Mouse (Mus musculus) heart, postnatal 10 days (tissue): ENCODE data around the gene Tut4. TPM values are rescaled to one million over a fixed set of nuclear protein-coding genes. Genes with fewer than 3 reads are reported as not detected.
A peak's percentile ranks its signal among the peaks of the same experiment; 100 is the strongest.

Source experiments
- DNase-seq, 2 experiments: peaks; one replicate each; pipeline ENCODE4 v3.0.0; 2021
- intact Hi-C: fragments of 180-260 bp; cut with DNase I; formaldehyde crosslinking; loops from one replicate; pipeline ENCODE4 v1.15.1; 2025
- total RNA-seq, 2 experiments: library from RNA; stranded (reverse); gene quantifications; 2 replicates each; pipeline ENCODE4 v1.2.3; 2021

Gene Tut4
- total RNA-seq, 2 experiments from 2014 or later, result 41.0 to 43.8 TPM

DNA sequence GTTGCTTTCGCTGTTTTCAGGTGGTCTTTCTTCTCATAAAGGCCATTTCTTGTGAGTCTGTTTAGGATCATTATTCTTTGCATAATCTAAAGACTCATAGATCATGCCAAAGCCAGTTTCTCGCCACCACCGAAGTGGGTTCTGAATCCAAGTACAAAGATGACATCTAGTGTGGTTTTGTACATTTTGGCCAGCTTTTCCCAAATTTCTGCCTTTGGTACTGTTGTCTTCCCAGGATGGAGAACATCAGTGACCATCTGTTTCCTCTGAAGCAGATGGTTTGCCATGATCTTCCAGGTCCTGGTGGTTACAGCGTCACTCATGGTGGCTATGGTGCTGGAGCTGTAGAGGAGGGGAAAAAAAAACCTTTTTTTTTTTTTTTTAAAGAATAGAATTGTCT is 25.0 kb downstream of the Tut4 start:
- intact Hi-C loops, result no loop called here
- no peak for DNase-seq

DNA sequence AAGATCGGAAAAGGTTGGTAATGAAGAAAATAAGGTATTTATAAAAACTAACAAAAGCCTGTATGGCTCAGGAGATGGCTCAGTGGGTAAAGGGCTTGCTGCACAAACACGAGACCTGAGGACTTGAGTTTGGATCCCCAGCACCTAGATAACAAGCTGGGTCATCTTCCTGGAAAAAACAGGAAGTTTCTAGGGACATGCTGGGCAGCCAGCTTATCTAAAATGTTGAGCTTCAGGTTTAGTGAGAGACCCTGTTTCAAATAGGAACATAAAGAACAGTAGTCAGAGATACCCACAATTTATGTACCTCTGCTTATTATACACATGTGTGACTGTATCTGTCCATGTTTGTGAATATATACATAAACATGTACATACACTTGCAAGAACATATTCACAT is 43.8 kb downstream of the Tut4 start:
- no peak for DNase-seq
- intact Hi-C loops, result loop anchor here (5.0 kb wide), 1 partner anchor 64 kb away; no protein-coding TSS in a partner anchor

DNA sequence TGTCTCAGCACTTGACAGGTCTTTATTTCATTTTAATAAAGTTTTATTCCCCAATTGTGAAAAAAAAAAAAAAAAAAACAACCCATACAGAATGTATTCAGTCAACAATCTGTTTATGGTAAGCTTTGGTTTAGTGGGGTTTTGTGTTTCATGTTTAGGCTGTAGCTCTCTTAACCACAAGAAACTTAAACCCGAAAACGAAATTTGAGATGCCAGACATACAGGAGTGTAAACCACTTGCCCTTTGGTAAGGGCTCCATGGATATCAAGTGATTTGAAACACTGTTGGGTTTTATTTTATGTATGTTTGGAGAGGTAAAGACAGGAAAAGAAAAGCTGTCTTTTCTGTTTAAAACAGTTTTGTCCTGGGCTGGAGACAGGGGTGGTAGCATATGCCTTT is 80.5 kb downstream of the Tut4 start:
- intact Hi-C loops, result no loop called here
- no peak for DNase-seq

DNA sequence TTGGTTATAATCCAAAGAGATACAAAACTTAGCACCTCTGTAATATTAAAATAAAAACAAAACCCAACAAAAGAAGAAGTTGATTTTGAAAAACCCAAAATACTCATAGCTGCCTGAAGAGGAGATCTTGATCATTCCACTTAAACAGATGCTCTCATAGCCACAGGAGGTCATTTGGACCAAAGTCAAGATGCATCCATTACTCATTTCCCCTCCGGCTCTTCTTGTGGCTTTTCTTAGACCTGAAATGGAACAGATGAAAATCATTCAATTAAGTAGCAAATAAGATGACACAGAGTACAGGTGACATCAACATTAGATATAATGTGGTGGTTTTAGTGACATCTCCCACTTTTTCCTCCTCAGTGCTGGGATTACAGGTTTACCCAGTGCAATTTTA is 105.8 kb downstream of the Tut4 start:
- DNase-seq, result no peak
- intact Hi-C loops, result loop anchor here (5.0 kb wide), 1 partner anchor 63 kb away; no protein-coding TSS in a partner anchor

DNA sequence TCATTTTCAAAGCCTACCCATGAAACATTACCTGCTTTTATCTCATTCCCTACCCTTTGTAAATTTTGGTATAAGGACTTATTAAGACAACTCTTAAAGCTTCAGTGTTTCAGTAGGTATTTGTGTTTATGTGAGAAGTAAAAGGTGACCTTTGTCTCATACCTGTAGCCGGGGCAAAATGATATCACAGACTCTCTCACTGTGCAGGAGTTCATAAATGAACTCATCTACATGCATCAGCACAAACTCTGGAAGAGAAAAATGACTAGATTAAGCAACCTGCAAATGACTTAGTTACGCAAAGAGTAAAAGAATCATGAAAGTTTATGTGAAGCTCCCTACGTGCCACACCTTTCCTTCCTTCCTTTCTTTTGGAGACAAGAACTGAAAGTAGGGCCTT is 113.4 kb downstream of the Tut4 start:
- no peak for DNase-seq
- intact Hi-C loops, result no loop called here

DNA sequence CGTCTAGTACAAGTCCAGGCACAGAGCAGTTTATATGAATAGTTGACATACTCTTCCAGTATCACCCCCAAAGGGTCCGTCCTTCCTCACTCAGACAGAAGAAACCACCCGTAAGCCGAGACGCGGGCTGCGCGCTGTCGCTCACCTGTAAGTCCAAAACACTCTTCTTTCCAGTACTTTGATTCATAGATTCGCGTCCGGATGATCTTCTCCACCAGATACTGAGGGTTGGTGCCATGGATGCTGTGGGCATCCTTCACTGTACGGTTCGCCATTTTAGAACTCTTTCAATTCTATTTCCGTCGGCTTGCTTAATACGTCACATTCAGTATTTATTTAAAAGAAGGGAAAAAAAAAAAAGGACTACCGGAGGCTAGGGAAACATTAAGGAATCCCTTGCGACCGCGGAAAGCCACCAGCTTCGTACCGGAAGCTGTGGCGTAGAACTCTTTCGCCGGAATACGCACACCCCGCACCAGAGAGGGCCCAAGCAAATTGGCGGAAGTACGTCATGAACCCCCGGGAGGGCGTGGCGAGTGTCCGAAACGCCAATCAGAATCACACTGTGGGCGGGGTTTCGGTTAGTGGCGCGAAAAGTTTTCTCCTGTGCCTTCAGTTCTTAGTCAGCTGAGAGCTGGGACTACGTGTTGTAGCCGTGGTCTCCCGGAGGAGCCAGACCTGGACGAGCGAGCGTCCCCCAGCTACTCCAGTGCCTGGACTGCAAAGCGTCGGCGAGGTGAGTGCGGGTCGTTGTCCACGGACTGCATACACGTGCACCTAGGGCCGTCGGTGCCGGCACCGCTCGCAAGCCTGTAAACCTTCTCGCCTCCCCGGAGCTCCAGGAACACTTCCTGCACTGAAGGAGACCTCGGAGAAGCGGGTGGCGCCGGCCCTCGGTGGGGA is 119.9 kb downstream of the Tut4 start, which contains the start of the genes Prpf38a and Orc1:
Gene Prpf38a, minus strand, starts transcription at position 497 of the 903 bp plus-strand sequence.
Gene Orc1, plus strand, starts transcription at position 584 of the 903 bp plus-strand sequence.
- DNase-seq, result peak; percentile 98 to 99
- intact Hi-C loops, result no loop called here

DNA sequence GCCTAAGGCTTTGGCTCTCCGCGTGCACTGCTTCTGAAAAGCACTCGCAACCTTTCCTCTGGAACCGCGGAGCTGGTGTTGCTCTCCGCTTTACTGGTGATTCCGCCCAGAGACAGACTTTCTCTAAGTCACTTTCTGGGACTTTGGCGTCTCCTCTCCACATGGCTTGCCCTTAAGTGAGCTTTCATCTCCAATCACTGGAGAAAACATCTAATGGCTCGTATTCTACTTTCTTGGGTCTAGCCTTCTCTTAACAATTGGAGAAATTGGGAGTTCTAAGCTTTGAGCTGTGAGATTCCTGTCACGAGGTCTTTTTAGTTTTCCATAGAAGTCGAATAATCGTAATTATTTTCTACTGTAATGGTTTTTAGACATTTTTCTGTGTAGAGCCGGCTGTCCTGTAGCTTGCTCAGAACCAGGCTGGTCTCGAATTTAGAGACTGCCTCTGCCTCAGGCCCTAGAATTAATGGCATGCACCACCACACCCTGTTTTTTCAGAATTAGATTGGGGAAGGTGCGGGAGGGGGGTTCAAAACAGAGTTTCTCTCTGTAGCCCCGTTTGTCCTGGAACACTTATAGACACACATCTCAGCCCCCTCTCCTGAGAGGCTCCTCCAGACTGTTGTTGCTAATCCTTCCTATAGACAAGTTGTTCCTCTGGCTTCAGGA is 120.7 kb downstream of the Tut4 start:
- intact Hi-C loops, result no loop called here
- DNase-seq, result no peak

DNA sequence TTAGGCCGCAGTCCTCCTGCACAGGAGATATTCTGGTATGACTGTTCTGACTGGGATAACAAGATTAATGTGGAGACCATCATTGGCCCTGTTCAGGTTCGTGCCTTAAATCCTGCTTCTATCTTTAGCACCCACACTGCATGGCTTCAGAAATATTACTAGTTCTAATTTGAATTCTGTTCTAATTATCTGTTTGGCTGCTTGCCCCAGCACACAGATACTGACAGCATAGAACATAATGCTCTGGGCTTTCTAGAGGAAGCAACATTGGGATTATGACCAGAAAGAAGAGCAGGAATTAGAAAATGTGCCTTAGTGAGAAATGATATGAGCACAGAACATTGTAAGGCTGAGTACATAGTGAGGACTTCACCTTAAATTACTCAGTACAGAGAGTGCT is 134.2 kb downstream of the Tut4 start:
- DNase-seq, result no peak
- intact Hi-C loops, result no loop called here

DNA sequence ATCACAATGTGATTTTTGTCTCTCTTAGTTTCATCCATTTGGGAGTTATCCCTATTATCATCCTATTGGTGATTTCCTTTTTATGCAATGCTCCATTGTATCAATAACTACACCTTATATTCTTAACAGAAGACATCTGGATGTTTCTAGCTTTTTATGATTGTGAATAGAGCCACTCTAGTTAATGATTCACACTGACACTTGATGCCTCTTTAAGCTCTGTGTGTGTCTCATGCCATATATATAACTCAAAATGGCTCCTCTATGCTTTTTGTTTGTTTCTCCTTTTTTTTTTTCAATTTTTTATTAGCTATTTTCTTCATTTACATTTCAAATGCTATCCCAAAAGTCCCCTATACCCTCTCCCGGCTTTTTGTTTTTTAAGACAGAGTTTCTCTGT is 136.6 kb downstream of the Tut4 start:
- no peak for DNase-seq
- intact Hi-C loops, result no loop called here

DNA sequence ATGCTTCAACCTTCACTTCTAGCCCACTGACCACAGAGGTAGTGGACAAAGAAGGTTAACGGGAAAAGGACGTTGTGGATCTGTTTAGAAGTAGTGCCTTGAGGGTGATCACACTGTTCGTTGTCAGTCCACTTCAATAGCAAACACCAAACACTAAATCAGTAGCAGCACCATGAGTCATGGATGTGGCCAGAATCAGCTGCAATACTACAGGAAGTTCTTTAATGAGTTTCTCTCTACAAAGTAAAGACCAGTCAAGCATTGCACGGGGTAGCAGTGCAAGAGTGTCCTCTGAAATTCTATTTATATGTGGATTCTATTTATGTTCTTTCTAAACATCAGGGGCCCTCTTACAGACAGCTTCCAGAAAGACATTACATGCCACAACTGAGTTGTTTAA is 139.1 kb downstream of the Tut4 start:
- DNase-seq, result no peak
- intact Hi-C loops, result no loop called here

DNA sequence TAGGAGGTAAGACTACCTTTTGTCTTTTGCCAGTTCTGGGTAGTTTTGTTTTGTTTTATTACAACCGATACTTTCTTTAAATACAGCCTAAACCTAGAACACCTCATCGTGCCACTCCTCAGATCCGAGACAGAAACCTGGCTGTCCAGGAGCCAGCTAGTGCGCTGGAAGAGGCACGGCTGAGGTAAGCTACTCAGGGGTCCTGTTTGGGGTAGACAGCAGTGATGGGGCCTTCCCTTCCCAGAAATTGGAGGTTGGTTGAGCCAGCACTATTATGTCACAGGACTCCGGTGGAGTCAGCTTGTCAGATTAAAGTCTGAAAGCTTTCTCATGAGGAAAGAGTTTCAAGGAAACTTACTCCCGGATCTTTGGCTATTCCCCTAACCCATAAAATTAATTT is 142.6 kb downstream of the Tut4 start:
- DNase-seq, result no peak

DNA sequence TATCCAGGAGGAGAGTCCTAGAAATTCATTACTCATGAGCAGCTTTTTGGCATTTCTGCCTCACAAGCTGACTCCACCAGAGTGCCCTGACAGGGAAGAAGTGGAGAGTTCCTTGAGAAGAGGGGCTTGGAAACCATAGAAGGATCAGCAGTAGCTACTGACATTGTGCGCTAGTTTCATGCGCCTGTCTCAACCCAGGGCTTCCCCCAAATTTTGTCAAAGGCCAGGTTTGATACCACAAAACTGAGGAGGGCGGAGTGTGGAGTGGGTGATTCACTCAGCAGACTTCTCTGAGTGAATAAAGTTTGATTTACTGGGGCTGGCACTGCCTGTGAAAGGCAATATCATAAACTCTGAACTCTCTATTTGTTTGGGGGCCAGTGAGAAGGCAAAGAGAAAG is 149.4 kb downstream of the Tut4 start:
- no peak for DNase-seq
- intact Hi-C loops, result no loop called here

More for the DNA sequence above, 142.6 kb downstream of the Tut4 start:
- intact Hi-C loops, result no loop called here

Other genes with a start within 250 kb of the Tut4 start
- gene Zyg11a, start 241.4 kb upstream of the Tut4 start, total RNA-seq, result not detected
- 10 to 100 TPM; 36.5 to 37.5 TPM for gene Zyg11b, start 158.3 kb upstream of the Tut4 start, total RNA-seq
- gene Coa7, start 131.3 kb upstream of the Tut4 start, total RNA-seq, result 10 to 100 TPM; 45.8 to 48.5 TPM
- gene Shisal2a, start 76.1 kb upstream of the Tut4 start, total RNA-seq, result not detected
- gene Gpx7, start 52.5 kb upstream of the Tut4 start, total RNA-seq, result 10 to 100 TPM; 22.3 to 22.6 TPM
- gene Prpf38a, start 119.9 kb downstream of the Tut4 start, total RNA-seq, result 10 to 100 TPM; 28.6 to 28.8 TPM
- 1 to 10 TPM in 1 of 2 experiments, under 1 TPM in 1; 0.96 to 1.3 TPM for gene Orc1, start 120.0 kb downstream of the Tut4 start, total RNA-seq
- gene Cc2d1b, start 160.5 kb downstream of the Tut4 start, total RNA-seq, result 10 to 100 TPM; 21.6 to 21.7 TPM